In the genomic region with DNA sequence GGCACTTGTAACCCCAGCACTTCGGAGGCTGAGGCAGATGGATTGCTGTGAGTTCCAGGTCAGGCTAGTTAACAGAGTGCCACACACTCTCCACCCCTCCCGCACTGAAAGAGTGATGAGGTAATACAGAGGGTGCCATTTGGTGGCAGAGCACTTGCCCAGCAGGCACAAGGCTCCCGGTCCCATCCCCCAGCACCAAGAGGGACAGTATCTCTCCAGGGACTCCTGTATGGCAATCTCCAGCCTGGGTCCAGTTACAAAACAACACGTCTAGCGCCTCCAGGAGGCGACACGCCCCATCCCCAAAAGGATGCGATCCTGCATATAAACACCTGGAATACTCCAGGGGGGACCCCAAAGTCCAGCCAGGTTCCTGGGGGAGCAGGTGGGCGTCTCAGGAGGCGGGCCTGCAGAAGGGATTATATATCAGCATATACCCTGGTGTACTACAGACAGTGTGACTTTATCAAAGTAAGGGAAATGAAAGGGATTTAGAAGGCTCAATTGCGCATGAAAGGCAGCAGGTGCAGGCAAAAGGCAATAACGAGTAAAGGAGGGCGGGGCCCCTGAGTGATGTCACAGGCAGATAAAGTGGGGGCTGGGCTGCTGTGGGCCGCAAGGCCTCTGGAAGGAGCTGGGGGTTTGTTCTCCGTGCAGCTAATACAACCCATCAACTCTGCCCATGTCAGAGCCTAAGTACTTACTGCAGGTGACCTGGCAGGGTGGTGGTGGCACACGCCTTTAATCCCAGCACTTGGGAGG, we compare ENCODE assay signal across 7 mouse cellular contexts. TPM values are rescaled to one million over a fixed set of nuclear protein-coding genes. Genes with fewer than 3 reads are reported as not detected.
A peak's percentile ranks its signal among the peaks of the same experiment; 100 is the strongest.
DNase-seq lines count a peak whose midpoint lies in the region; ATAC-seq and TF ChIP-seq lines count a peak whose summit lies in the region.

No protein-coding gene starts in this region.

- no peaks in the 10 kb centered on the region for H3K9me3 ChIP-seq in midbrain, embryonic 10.5 days (replicated peaks)
- no peaks in the 10 kb centered on the region for H3K9me3 ChIP-seq in midbrain, embryonic 15.5 days
- no peaks in the 10 kb centered on the region for H3K9me3 ChIP-seq in intestine, embryonic 15.5 days
- H3K9me3 ChIP-seq in stomach, embryonic 15.5 days, result no peaks in the 10 kb centered on the region

- 0 out of 2 replicates have a peak, but pooled peaks have one; percentile 1 for TF ChIP-seq CTCF in cerebellum, adult 2 months (IDR thresholded peaks at IDR 0.05; ENCODE audit: borderline replicate concordance, insufficient read depth, low read depth, low read length)

- 58% methylated on average over 16 of the region's 16 CpGs for WGBS in midbrain, embryonic 10.5 days
- 52% methylated on average over 16 of the region's 16 CpGs for WGBS in midbrain, embryonic 15.5 days
- 40% methylated on average over 16 of the region's 16 CpGs for WGBS in cerebellum, adult 2 months
- WGBS in intestine, embryonic 15.5 days, result 44% methylated on average over 16 of the region's 16 CpGs
- WGBS in stomach, embryonic 15.5 days, result 52% methylated on average over 16 of the region's 16 CpGs

- no peak overlapping the region for H3K4me2 ChIP-seq in midbrain, embryonic 15.5 days
- peak overlapping the region; percentile 15 for H3K4me2 ChIP-seq in intestine, embryonic 15.5 days (replicated peaks)
- no peak overlapping the region for H3K4me2 ChIP-seq in stomach, embryonic 15.5 days

- no peak for ATAC-seq in midbrain, embryonic 15.5 days (replicated peaks)
- peak; percentile 20; the same call in 1 of the 2 replicates for ATAC-seq in intestine, embryonic 15.5 days
- 0 out of 2 replicates have a peak, but pooled peaks have one; percentile 0 for ATAC-seq in stomach, embryonic 15.5 days (ENCODE audit: insufficient read depth, low FRiP score, low read depth)

- DNase-seq in midbrain, embryonic 10.5 days (ENCODE audit: low spot score), result no peak
- peak; percentile 73 to 85 for DNase-seq in cerebellum, adult 2 months
- DNase-seq in frontal cortex, postnatal 25 days (ENCODE audit: low spot score in 2 of 2), result no peak
- no peak for DNase-seq in layer of hippocampus, postnatal 36 days

- peak overlapping the region; percentile 50; the same call in 1 of the 2 replicates for H3K27ac ChIP-seq in midbrain, embryonic 10.5 days (replicated peaks)
- no peak overlapping the region; the same call in 1 of the 2 replicates for H3K27ac ChIP-seq in midbrain, embryonic 15.5 days
- H3K27ac ChIP-seq in cerebellum, adult 2 months (ENCODE audit: insufficient read depth, low read length), result peak overlapping the region; percentile 64
- peak overlapping the region; percentile 33 for H3K27ac ChIP-seq in intestine, embryonic 15.5 days
- H3K27ac ChIP-seq in stomach, embryonic 15.5 days, result peak overlapping the region; percentile 13; the same call in 1 of the 2 replicates

- H3K9ac ChIP-seq in midbrain, embryonic 15.5 days, result no peak overlapping the region
- no peak overlapping the region for H3K9ac ChIP-seq in intestine, embryonic 15.5 days
- no peak overlapping the region for H3K9ac ChIP-seq in stomach, embryonic 15.5 days

- no peaks in the 10 kb centered on the region for H3K27me3 ChIP-seq in midbrain, embryonic 10.5 days (ENCODE audit: low read depth, poor library complexity, severe bottlenecking)
- H3K27me3 ChIP-seq in midbrain, embryonic 15.5 days (replicated peaks), result no peaks in the 10 kb centered on the region
- no peaks in the 10 kb centered on the region for H3K27me3 ChIP-seq in cerebellum, adult 2 months (ENCODE audit: control insufficient read depth, insufficient read depth, low read length)
- H3K27me3 ChIP-seq in intestine, embryonic 15.5 days (replicated peaks), result no peaks in the 10 kb centered on the region
- no peaks in the 10 kb centered on the region for H3K27me3 ChIP-seq in stomach, embryonic 15.5 days (replicated peaks)

- peaks cover 51% of the 10 kb centered on the region for H3K36me3 ChIP-seq in midbrain, embryonic 10.5 days
- H3K36me3 ChIP-seq in midbrain, embryonic 15.5 days (replicated peaks), result no peaks in the 10 kb centered on the region
- peaks cover 8% of the 10 kb centered on the region for H3K36me3 ChIP-seq in intestine, embryonic 15.5 days
- H3K36me3 ChIP-seq in stomach, embryonic 15.5 days, result 0 out of 2 replicates have a peak, but pooled peaks cover 5% of the 10 kb centered on the region

- no peak overlapping the region for H3K4me3 ChIP-seq in midbrain, embryonic 10.5 days
- no peak overlapping the region for H3K4me3 ChIP-seq in midbrain, embryonic 15.5 days
- no peak overlapping the region for H3K4me3 ChIP-seq in cerebellum, adult 2 months (replicated peaks; ENCODE audit: insufficient read depth, low read depth, low read length)
- no peak overlapping the region for H3K4me3 ChIP-seq in intestine, embryonic 15.5 days (replicated peaks)
- no peak overlapping the region for H3K4me3 ChIP-seq in stomach, embryonic 15.5 days (replicated peaks)

- peaks cover 69% of the 10 kb centered on the region for H3K4me1 ChIP-seq in midbrain, embryonic 10.5 days
- peaks cover 76% of the 10 kb centered on the region for H3K4me1 ChIP-seq in midbrain, embryonic 15.5 days
- H3K4me1 ChIP-seq in cerebellum, adult 2 months (ENCODE audit: control insufficient read depth, insufficient read depth, low read length), result peaks cover 67% of the 10 kb centered on the region
- H3K4me1 ChIP-seq in intestine, embryonic 15.5 days (replicated peaks), result peaks cover 67% of the 10 kb centered on the region
- peaks cover 64% of the 10 kb centered on the region for H3K4me1 ChIP-seq in stomach, embryonic 15.5 days

- TF ChIP-seq POLR2A in cerebellum, adult 2 months (IDR thresholded peaks at IDR 0.05; ENCODE audit: borderline replicate concordance, insufficient read depth, low read length), result no peak

RNA-seq across cellular contexts. Expression of gene Zmynd8, which starts 44.4 kb away (rescaled TPM):
- polyA plus RNA-seq in midbrain, embryonic 10.5 days (2016; fragmentation: Nextera tagmentation; extraction: Ambion mirVana), result 61.4 and 63.3 TPM in 2 replicates
- polyA plus RNA-seq in midbrain, embryonic 15.5 days (2015; fragmentation: Nextera tagmentation; extraction: Ambion mirVana), result 89.8 and 93.3 TPM in 2 replicates
- polyA plus RNA-seq in cerebellum, adult 2 months (2012; rRNA removed), result 85.5 and 86.6 TPM in 2 replicates
- 64.7 and 66.2 TPM in 2 replicates for polyA plus RNA-seq in intestine, embryonic 15.5 days (2015; fragmentation: Nextera tagmentation; extraction: Ambion mirVana)
- 53.6 and 54.5 TPM in 2 replicates for polyA plus RNA-seq in stomach, embryonic 15.5 days (2015; fragmentation: Nextera tagmentation; extraction: Ambion mirVana)
- 100 to 1,000 TPM; 162 to 181 TPM for total RNA-seq in layer of hippocampus, postnatal 36 days (2021)

Comparison
In these comparisons a context has a peak if more than half of its experiments do, and no peak if none do; other contexts are left out.
1. DNase-seq: peak in cerebellum, adult 2 months (2 of 2); none in midbrain, embryonic 10.5 days (single experiment), frontal cortex, postnatal 25 days (0 of 2) and layer of hippocampus, postnatal 36 days (0 of 2).